Mouse (Mus musculus) liver, adult 2 months (tissue): ENCODE results near the gene Nfkb2. TPM values are rescaled to one million over a fixed set of nuclear protein-coding genes. Genes with fewer than 3 reads are reported as not detected.

Experiments
- DNase-seq: peaks from one replicate; pipeline ENCODE4 v3.0.0-alpha.2; 2011; ENCODE audit warnings: low read depth, low spot score; ENCODE audit errors: extremely low read depth
- H3K27ac ChIP-seq: fragments of 200-500 bp; replicated peaks from 2 replicates; pipeline ENCODE4 v1.5.1; 2012; ENCODE audit warnings: low read depth, mild to moderate bottlenecking, control low read depth, inconsistent platforms, low read length; ENCODE audit not compliant: insufficient read depth
- H3K27me3 ChIP-seq: fragments of 200-500 bp; 2 replicates; pipeline ENCODE4 v1.6.1; 2012; ENCODE audit warnings: mild to moderate bottlenecking, moderate library complexity, low read length, inconsistent platforms; ENCODE audit not compliant: control insufficient read depth, insufficient read depth
- H3K36me3 ChIP-seq: fragments of 200-500 bp; 2 replicates; pipeline ENCODE4 v1.6.1; 2012; ENCODE audit warnings: low read length, inconsistent platforms; ENCODE audit not compliant: control insufficient read depth, insufficient read depth
- H3K4me1 ChIP-seq: fragments of 200-500 bp; 2 replicates; pipeline ENCODE4 v1.6.1; 2011; ENCODE audit warnings: low read length; ENCODE audit not compliant: control insufficient read depth, insufficient read depth
- H3K4me3 ChIP-seq: fragments of 200-500 bp; 2 replicates; pipeline ENCODE4 v1.5.1; 2011; ENCODE audit warnings: low read depth, mild to moderate bottlenecking, control low read depth, low read length, moderate library complexity; ENCODE audit not compliant: insufficient read depth
- H3K79me2 ChIP-seq: fragments of 200-500 bp; 2 replicates; pipeline ENCODE4 v1.6.1; 2012; ENCODE audit warnings: inconsistent platforms, mild to moderate bottlenecking, low read length, moderate library complexity; ENCODE audit not compliant: control insufficient read depth, insufficient read depth
- H3K9ac ChIP-seq: fragments of 200-500 bp; 2 replicates; pipeline ENCODE4 v1.6.1; 2012; ENCODE audit warnings: low read depth, mild to moderate bottlenecking, control low read depth, inconsistent platforms, low read length
- CTCF ChIP-seq: fragments of 200-500 bp; IDR thresholded peaks from 2 replicates; pipeline ENCODE4 v1.5.1; 2011; ENCODE audit warnings: low read depth, low read length, control low read depth
- POLR2A ChIP-seq: fragments of 200-500 bp; IDR thresholded peaks from 2 replicates; pipeline ENCODE4 v1.6.1; 2011; ENCODE audit warnings: low read length, control low read depth; ENCODE audit not compliant: insufficient read depth; ENCODE audit errors: extremely low read depth
- WGBS: fragments of 180-500 bp; shearing (Covaris S2); methylation state at CpG from one replicate; pipeline ENCODE4 v1.1.7; 2018; 5-methylcytosine and 5-hydroxymethylcytosine counted together
- polyA plus RNA-seq: library from polyadenylated mRNA; depleted of rRNA; stranded (reverse); fragments of >200 nt; gene quantifications from 2 replicates; pipeline ENCODE4 v1.2.3, GENCODE M21; 2012; rRNA removed
- total RNA-seq: library from RNA; depleted of rRNA; stranded (reverse); fragments of >200 nt; gene quantifications from 2 replicates; pipeline ENCODE4 v1.2.3, GENCODE M21; 2014; rRNA removed

Nfkb2 gene
- total and polyA plus RNA-seq, 2 experiments: 3.7 to 9.3 TPM

- TF ChIP-seq POLR2A (no peak), CTCF (no peak)
- Histone ChIP-seq H3K36me3 (no peaks in the 10 kb centered on the region), H3K79me2 (no peaks in the 10 kb centered on the region), H3K4me3 (no peak overlapping the region), H3K27me3 (no peaks in the 10 kb centered on the region), H3K27ac (no peak overlapping the region), H3K9ac (no peak overlapping the region), H3K4me1 (0 out of 2 replicates have a peak, but pooled peaks cover 2% of the 10 kb centered on the region)
- no peak for DNase-seq
- 72% methylated on average over 4 of the region's 4 CpGs for WGBS
Measured at GRCm38 (mm10) chr19:46358381-46358780, 54.3 kb downstream of the Nfkb2 start.

Other genes starting within 250 kb of the Nfkb2 start
- 3.4 and 3.8 TPM in 2 replicates for gene Nolc1, start 228.5 kb upstream of the Nfkb2 start, total RNA-seq
- gene Nolc1, start 228.5 kb upstream of the Nfkb2 start, polyA plus RNA-seq: 5.6 and 7.3 TPM in 2 replicates
- gene Elovl3, start 172.4 kb upstream of the Nfkb2 start, total RNA-seq: 0.67 and 9.8 TPM in 2 replicates
- gene Elovl3, start 172.4 kb upstream of the Nfkb2 start, polyA plus RNA-seq: 2.6 and 3.7 TPM in 2 replicates
- gene Pitx3, start 156.0 kb upstream of the Nfkb2 start, total RNA-seq: not detected in 2 replicates
- not detected in 2 replicates for gene Pitx3, start 156.0 kb upstream of the Nfkb2 start, polyA plus RNA-seq
- 25.0 and 25.7 TPM in 2 replicates for gene Gbf1, start 151.8 kb upstream of the Nfkb2 start, total RNA-seq
- 49.3 and 58.1 TPM in 2 replicates for gene Gbf1, start 151.8 kb upstream of the Nfkb2 start, polyA plus RNA-seq
- 0.27 and 0.46 TPM in 2 replicates for gene Psd, start 22.8 kb downstream of the Nfkb2 start, total RNA-seq
- 0.57 and 0.71 TPM in 2 replicates for gene Psd, start 22.8 kb downstream of the Nfkb2 start, polyA plus RNA-seq
- 6.2 and 6.4 TPM in 2 replicates for gene Fbxl15, start 23.9 kb downstream of the Nfkb2 start, total RNA-seq
- gene Fbxl15, start 23.9 kb downstream of the Nfkb2 start, polyA plus RNA-seq: 15.1 and 22.6 TPM in 2 replicates
- 19.5 and 21.7 TPM in 2 replicates for gene Cuedc2, start 34.4 kb downstream of the Nfkb2 start, total RNA-seq
- 24.6 and 25.1 TPM in 2 replicates for gene Cuedc2, start 34.4 kb downstream of the Nfkb2 start, polyA plus RNA-seq
- gene Mfsd13a, start 36.8 kb downstream of the Nfkb2 start, total RNA-seq: 1.2 and 1.3 TPM in 2 replicates
- 17.9 and 22.0 TPM in 2 replicates for gene Mfsd13a, start 36.8 kb downstream of the Nfkb2 start, polyA plus RNA-seq
- 0.09 and 0.40 TPM in 2 replicates for gene 2310034G01Rik, start 46.0 kb downstream of the Nfkb2 start, total RNA-seq
- 0.10 and 0.25 TPM in 2 replicates for gene 2310034G01Rik, start 46.0 kb downstream of the Nfkb2 start, polyA plus RNA-seq
- gene Actr1a, start 91.4 kb downstream of the Nfkb2 start, total RNA-seq: 29.7 and 32.5 TPM in 2 replicates
- gene Actr1a, start 91.4 kb downstream of the Nfkb2 start, polyA plus RNA-seq: 40.9 and 46.2 TPM in 2 replicates
- 1.1 and 2.3 TPM in 2 replicates for gene Sufu, start 92.6 kb downstream of the Nfkb2 start, total RNA-seq
- gene Sufu, start 92.6 kb downstream of the Nfkb2 start, polyA plus RNA-seq: 2.8 and 3.2 TPM in 2 replicates
- 7.3 and 9.9 TPM in 2 replicates for gene Trim8, start 197.4 kb downstream of the Nfkb2 start, total RNA-seq
- 17.7 and 20.0 TPM in 2 replicates for gene Trim8, start 197.4 kb downstream of the Nfkb2 start, polyA plus RNA-seq